Mouse (Mus musculus): ENCODE data around the gene Rhobtb3. TPM values are rescaled to one million over a fixed set of nuclear protein-coding genes. Genes with fewer than 3 reads are reported as not detected.
"Not testable (repeated sequence)": the region's sequence is repeated elsewhere in the genome, so short reads cannot be mapped to it uniquely, and the experiment has no call there.

The Rhobtb3 gene
- polyA plus RNA-seq, 1 experiment from 2014 or later = 3.2 TPM

DNA sequence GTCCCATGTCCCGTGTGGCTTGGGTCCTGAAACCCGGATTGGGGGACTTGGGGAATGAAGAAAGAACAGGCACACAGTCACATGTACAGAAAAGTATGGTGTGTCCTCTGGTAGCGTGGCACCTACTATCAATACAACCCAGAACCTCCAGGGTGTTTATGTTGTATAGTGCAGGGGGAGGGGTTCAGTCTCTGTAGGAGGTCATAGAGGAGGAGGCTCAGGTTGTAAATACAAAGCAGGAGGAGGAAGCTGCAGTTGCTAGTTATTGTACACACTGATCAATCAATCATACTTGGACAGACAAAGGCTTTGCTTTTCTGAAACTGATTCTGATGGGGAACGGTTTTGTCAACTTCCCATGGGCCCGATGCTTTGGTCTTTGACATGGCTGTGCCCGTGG is 112.0 kb downstream of the Rhobtb3 start:
- H3K9me3 ChIP-seq (replicated peaks) = no peaks in the 10 kb centered on the region
- 0 out of 2 replicates have a peak, but pooled peaks cover 1% of the 10 kb centered on the region for H3K4me1 ChIP-seq (replicated peaks)
- no peak for ATAC-seq (ENCODE audit: insufficient read depth)
- H3K36me3 ChIP-seq (replicated peaks) = no peaks in the 10 kb centered on the region
- 63% methylated on average over 6 of the region's 6 CpGs for WGBS (ENCODE audit: insufficient replicate concordance)
- H3K4me3 ChIP-seq (replicated peaks) = no peak overlapping the region
- H3K27me3 ChIP-seq = no peaks in the 10 kb centered on the region
- H3K9ac ChIP-seq = no peak overlapping the region
- H3K4me2 ChIP-seq = no peak overlapping the region
- no peak overlapping the region; the same call in 1 of the 2 replicates for H3K27ac ChIP-seq (replicated peaks)

DNA sequence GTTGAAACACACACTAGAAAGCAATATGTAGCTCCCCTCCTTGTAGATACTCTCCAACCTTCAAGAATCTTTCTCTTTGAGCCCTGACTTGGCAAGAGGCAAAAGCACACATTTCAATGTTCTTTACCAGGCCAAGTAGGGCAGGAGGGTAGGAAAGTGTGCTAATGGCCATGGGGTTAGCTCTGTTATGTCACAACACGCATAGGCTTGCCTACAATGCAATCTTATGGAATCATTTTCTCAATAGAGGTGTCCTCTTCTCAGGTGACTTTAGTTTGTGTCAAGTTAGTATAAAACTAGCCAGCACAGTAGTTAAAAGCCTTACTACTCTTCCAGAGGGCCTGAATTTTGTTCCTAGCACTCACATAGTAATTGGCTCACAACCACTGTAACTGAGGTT is 113.0 kb downstream of the Rhobtb3 start:
- H3K9ac ChIP-seq = no peak overlapping the region
- no peak overlapping the region for H3K4me2 ChIP-seq
- H3K27ac ChIP-seq (replicated peaks) = no peak overlapping the region
- H3K4me3 ChIP-seq (replicated peaks) = no peak overlapping the region
- 55% methylated on average over 1 of the region's 1 CpGs for WGBS (ENCODE audit: insufficient replicate concordance)
- ATAC-seq (ENCODE audit: insufficient read depth) = no peak
- H3K27me3 ChIP-seq = no peaks in the 10 kb centered on the region
- H3K36me3 ChIP-seq (replicated peaks) = no peaks in the 10 kb centered on the region
- no peaks in the 10 kb centered on the region for H3K9me3 ChIP-seq (replicated peaks)
- H3K4me1 ChIP-seq (replicated peaks) = no peaks in the 10 kb centered on the region

DNA sequence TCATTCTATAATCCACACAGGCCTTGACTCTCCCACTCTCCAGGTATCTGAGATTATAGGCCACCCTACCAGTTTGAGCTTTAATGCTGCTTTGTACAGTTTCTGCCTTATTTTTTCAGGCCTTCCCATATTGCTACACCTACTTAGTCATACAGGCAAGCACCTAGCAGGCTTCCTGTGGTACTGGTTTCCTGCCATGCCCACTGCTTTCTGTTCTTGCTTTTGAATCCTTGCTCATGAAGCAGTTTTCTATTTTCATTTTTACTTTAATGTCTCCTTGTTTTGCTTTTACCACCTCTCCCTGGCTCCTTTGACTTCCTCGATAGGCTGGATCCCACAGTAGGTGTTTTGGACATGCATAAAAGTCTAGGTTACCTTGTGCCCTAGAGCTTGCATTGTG is 118.3 kb downstream of the Rhobtb3 start:
- Histone ChIP-seq H3K27ac (replicated peaks) (no peak overlapping the region; the same call in 1 of the 2 replicates), H3K4me3 (replicated peaks) (no peak overlapping the region)
- no peak for ATAC-seq (ENCODE audit: insufficient read depth)

DNA sequence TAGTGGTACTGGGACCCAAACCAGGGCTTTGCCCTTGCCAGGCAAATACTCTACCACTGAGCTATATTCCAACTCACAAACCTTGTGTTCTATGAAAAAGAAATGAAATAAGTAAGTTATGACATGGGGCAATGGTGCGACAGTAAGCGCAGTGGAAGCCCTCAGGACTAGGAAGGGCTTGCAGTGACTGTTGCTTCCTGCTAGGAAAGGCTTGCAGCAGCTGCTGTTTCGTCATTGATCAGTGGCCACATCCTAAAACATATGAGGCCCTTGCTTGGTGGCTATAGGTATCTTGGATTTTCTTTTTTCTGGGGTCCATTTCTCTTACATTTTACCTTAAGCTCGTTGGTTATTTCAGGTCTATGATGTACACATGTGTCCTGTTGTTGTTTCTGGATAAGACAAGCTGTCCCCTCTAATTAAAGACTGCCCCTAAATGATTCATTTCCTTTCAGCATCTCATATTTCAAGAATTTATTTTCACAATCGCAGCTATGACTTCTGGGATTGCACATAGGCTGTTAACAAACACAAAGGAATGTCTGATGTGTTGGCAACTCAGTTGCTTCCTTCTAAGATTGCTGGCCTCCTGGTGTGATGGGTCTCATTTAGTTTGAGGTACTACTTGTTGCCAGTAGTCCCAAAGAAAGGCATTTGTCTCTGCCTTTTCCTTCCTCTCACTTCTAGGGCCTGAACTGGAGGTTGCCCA is 119.0 kb downstream of the Rhobtb3 start:
- H3K27me3 ChIP-seq = no peaks in the 10 kb centered on the region
- no peaks in the 10 kb centered on the region for H3K36me3 ChIP-seq (replicated peaks)
- no peak overlapping the region; the same call in 1 of the 2 replicates for H3K27ac ChIP-seq (replicated peaks)
- 44% methylated on average over 5 of the region's 5 CpGs for WGBS (ENCODE audit: insufficient replicate concordance)
- H3K9ac ChIP-seq = no peak overlapping the region
- no peak for ATAC-seq (ENCODE audit: insufficient read depth)
- no peaks in the 10 kb centered on the region for H3K4me1 ChIP-seq (replicated peaks)
- H3K4me3 ChIP-seq (replicated peaks) = no peak overlapping the region
- no peak overlapping the region for H3K4me2 ChIP-seq
- no peaks in the 10 kb centered on the region for H3K9me3 ChIP-seq (replicated peaks)

More for the DNA sequence above, 118.3 kb downstream of the Rhobtb3 start:
- no peaks in the 10 kb centered on the region for H3K27me3 ChIP-seq
- H3K36me3 ChIP-seq (replicated peaks) = no peaks in the 10 kb centered on the region
- WGBS (ENCODE audit: insufficient replicate concordance) = 71% methylated on average over 1 of the region's 1 CpGs
- H3K9ac ChIP-seq = no peak overlapping the region
- H3K4me2 ChIP-seq = no peak overlapping the region
- no peaks in the 10 kb centered on the region for H3K9me3 ChIP-seq (replicated peaks)
- no peaks in the 10 kb centered on the region for H3K4me1 ChIP-seq (replicated peaks)

DNA sequence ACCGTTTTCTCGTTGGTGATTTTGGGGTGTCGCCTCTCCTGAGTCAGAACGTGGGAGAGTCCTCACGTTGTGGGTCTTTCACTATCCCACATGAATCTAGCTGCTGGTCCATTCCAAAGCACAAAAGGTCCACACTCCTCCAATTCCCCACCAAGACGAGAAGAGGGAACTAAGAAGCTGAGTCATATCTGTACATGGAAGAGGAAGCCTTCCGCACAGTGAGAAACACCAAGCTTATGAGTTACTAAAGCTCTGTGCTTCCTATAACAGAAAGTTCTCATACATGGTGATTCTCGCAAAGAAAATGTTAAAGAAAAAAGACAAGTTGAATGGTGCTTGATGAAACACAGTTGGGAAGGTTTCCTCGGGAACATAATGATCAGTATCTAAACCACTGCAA is 120.5 kb downstream of the Rhobtb3 start:
- H3K27me3 ChIP-seq = no peaks in the 10 kb centered on the region
- ATAC-seq (ENCODE audit: insufficient read depth) = no peak
- no peak overlapping the region for H3K9ac ChIP-seq
- 63% methylated on average over 9 of the region's 9 CpGs for WGBS (ENCODE audit: insufficient replicate concordance)
- no peaks in the 10 kb centered on the region for H3K36me3 ChIP-seq (replicated peaks)
- H3K4me1 ChIP-seq (replicated peaks) = no peaks in the 10 kb centered on the region
- H3K4me3 ChIP-seq (replicated peaks) = no peak overlapping the region
- no peaks in the 10 kb centered on the region for H3K9me3 ChIP-seq (replicated peaks)
- no peak overlapping the region for H3K4me2 ChIP-seq
- H3K27ac ChIP-seq (replicated peaks) = no peak overlapping the region

DNA sequence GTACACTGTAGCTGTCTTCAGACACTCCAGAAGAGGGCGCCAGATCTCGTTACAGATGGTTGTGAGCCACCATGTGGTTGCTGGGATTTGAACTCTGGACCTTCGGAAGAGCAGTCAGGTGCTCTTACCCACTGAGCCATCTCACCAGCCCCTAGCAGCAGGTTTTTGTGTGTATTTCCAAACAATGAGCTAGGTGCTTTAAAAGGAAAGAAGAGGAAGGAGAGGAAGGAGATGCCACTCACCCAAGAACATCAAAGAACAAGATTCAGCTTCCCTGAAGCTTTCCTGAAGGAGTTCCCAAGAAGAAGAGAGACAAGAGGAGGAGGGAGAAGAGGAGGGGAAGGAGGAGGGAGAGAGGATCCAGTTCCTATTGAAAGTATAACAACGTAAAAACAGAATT is 121.4 kb downstream of the Rhobtb3 start:
- 68% methylated on average over 4 of the region's 4 CpGs for WGBS (ENCODE audit: insufficient replicate concordance)
- H3K36me3 ChIP-seq (replicated peaks); H3K27ac ChIP-seq (replicated peaks); H3K4me2 ChIP-seq; H3K4me3 ChIP-seq (replicated peaks); H3K9me3 ChIP-seq (replicated peaks); H3K4me1 ChIP-seq (replicated peaks); ATAC-seq (ENCODE audit: insufficient read depth); H3K27me3 ChIP-seq; H3K9ac ChIP-seq: not testable (repeated sequence)

DNA sequence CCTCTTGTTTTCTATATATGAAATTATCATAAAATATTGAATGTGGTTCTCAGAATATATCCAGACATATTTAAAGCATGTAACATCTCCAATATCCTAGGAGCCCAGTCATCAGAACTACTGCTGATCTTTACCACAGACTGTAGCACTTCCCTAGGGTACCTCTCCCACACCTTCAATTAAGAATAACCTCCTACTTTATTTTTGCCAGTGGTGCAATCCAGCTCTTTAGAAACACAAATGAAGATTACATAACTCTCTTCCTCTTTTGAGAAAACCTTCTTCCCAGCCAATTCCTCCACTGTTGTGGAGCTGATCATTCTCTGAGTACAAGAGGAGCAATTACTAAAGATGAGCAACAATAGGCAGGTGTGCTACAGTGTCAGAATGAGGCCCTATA is 123.8 kb downstream of the Rhobtb3 start:
- Histone ChIP-seq H3K9me3 (replicated peaks) (no peaks in the 10 kb centered on the region), H3K9ac (no peak overlapping the region), H3K4me2 (no peak overlapping the region), H3K27ac (replicated peaks) (no peak overlapping the region), H3K36me3 (replicated peaks) (no peaks in the 10 kb centered on the region), H3K27me3 (no peaks in the 10 kb centered on the region), H3K4me3 (replicated peaks) (no peak overlapping the region), H3K4me1 (replicated peaks) (no peaks in the 10 kb centered on the region)
- no peak for ATAC-seq (ENCODE audit: insufficient read depth)

Other genes starting within 250 kb of the Rhobtb3 start
- gene Ell2, start 237.2 kb downstream of the Rhobtb3 start, polyA plus RNA-seq (2015; fragmentation: Nextera tagmentation; extraction: Ambion mirVana) = 34.0 and 34.2 TPM in 2 replicates
- gene Glrx, start 104.1 kb downstream of the Rhobtb3 start, polyA plus RNA-seq (2015; fragmentation: Nextera tagmentation; extraction: Ambion mirVana) = 45.5 and 47.3 TPM in 2 replicates
- gene Spata9, start 23.2 kb upstream of the Rhobtb3 start, polyA plus RNA-seq (2015; fragmentation: Nextera tagmentation; extraction: Ambion mirVana) = 0.73 and 0.89 TPM in 2 replicates
- gene Rfesd, start 74.8 kb upstream of the Rhobtb3 start, polyA plus RNA-seq (2015; fragmentation: Nextera tagmentation; extraction: Ambion mirVana) = 128 and 144 TPM in 2 replicates
- 2.7 and 3.2 TPM in 2 replicates for gene Gpr150, start 113.1 kb upstream of the Rhobtb3 start, polyA plus RNA-seq (2015; fragmentation: Nextera tagmentation; extraction: Ambion mirVana)
- 2.2 and 2.8 TPM in 2 replicates for gene Arsk, start 154.7 kb upstream of the Rhobtb3 start, polyA plus RNA-seq (2015; fragmentation: Nextera tagmentation; extraction: Ambion mirVana)
- 4.4 and 4.6 TPM in 2 replicates for gene Ttc37, start 154.8 kb upstream of the Rhobtb3 start, polyA plus RNA-seq (2015; fragmentation: Nextera tagmentation; extraction: Ambion mirVana)